Mouse (Mus musculus) liver, embryonic 15.5 days (tissue): ENCODE results near the gene Ugt1a7c. TPM values are rescaled to one million over a fixed set of nuclear protein-coding genes. Genes with fewer than 3 reads are reported as not detected.

ENCODE experiments used
- ATAC-seq: fragments of 200-750 bp; cut with Nextera tagmentation; 2 replicates; pipeline ENCODE4 v1.8.0; 2017; ENCODE audit warnings: moderate number of reproducible peaks, mild to moderate bottlenecking, moderate library complexity; ENCODE audit not compliant: insufficient read depth
- H3K27ac ChIP-seq: fragments of 300-500 bp; sonication (generic); replicated peaks from 2 replicates; pipeline ENCODE4 v1.5.1; 2015; ENCODE audit warnings: mild to moderate bottlenecking, inconsistent platforms
- H3K27me3 ChIP-seq: fragments of 300-500 bp; sonication (generic); 2 replicates; pipeline ENCODE4 v1.6.1; 2015; ENCODE audit warnings: mild to moderate bottlenecking, inconsistent platforms
- H3K36me3 ChIP-seq: fragments of 300-500 bp; sonication (generic); replicated peaks from 2 replicates; pipeline ENCODE4 v1.6.1; 2015; ENCODE audit warnings: moderate library complexity, mild to moderate bottlenecking, inconsistent platforms
- H3K4me1 ChIP-seq: fragments of 300-500 bp; sonication (generic); replicated peaks from 2 replicates; pipeline ENCODE4 v1.6.1; 2015; ENCODE audit warnings: inconsistent platforms
- H3K4me2 ChIP-seq: fragments of 300-500 bp; sonication (generic); 2 replicates; pipeline ENCODE4 v1.6.1; 2015; ENCODE audit warnings: moderate library complexity, mild to moderate bottlenecking, inconsistent platforms
- H3K4me3 ChIP-seq: fragments of 300-500 bp; sonication (generic); replicated peaks from 2 replicates; pipeline ENCODE4 v1.5.1; 2015; ENCODE audit warnings: mild to moderate bottlenecking, inconsistent platforms
- H3K9ac ChIP-seq: fragments of 300-500 bp; sonication (generic); 2 replicates; pipeline ENCODE4 v1.6.1; 2015; ENCODE audit warnings: moderate library complexity, mild to moderate bottlenecking, inconsistent platforms
- H3K9me3 ChIP-seq: fragments of 300-500 bp; sonication (generic); replicated peaks from 2 replicates; pipeline ENCODE4 v1.6.1; 2016; ENCODE audit warnings: inconsistent platforms
- WGBS: fragments of 180-500 bp; shearing (Covaris S2); methylation state at CpG from one replicate; pipeline ENCODE4 v1.1.7; 2015; ENCODE audit warnings: mixed read lengths; ENCODE audit not compliant: insufficient replicate concordance; 5-methylcytosine and 5-hydroxymethylcytosine counted together
- polyA plus RNA-seq: library from polyadenylated mRNA; unstranded; fragments of >200 nt; fragmentation: Nextera tagmentation; extraction: Ambion mirVana; gene quantifications from 2 replicates; pipeline ENCODE4 v1.2.1, GENCODE M21; 2015

Ugt1a7c gene
- polyA plus RNA-seq, 1 experiment from 2014 or later = 3.1 TPM

GRCm38 (mm10) chr1:88255466-88255857 lies 160.6 kb downstream of the Ugt1a7c start:
- 55% methylated on average over 2 of the region's 2 CpGs for WGBS
- Histone ChIP-seq H3K27ac (no peak overlapping the region), H3K4me3 (no peak overlapping the region), H3K9ac (no peak overlapping the region), H3K4me2 (no peak overlapping the region), H3K27me3 (no peaks in the 10 kb centered on the region), H3K9me3 (peaks cover 25% of the 10 kb centered on the region; the same call in 1 of the 2 replicates), H3K4me1 (peaks cover 15% of the 10 kb centered on the region), H3K36me3 (0 out of 2 replicates have a peak, but pooled peaks cover 5% of the 10 kb centered on the region)
- no peak for ATAC-seq

DNA sequence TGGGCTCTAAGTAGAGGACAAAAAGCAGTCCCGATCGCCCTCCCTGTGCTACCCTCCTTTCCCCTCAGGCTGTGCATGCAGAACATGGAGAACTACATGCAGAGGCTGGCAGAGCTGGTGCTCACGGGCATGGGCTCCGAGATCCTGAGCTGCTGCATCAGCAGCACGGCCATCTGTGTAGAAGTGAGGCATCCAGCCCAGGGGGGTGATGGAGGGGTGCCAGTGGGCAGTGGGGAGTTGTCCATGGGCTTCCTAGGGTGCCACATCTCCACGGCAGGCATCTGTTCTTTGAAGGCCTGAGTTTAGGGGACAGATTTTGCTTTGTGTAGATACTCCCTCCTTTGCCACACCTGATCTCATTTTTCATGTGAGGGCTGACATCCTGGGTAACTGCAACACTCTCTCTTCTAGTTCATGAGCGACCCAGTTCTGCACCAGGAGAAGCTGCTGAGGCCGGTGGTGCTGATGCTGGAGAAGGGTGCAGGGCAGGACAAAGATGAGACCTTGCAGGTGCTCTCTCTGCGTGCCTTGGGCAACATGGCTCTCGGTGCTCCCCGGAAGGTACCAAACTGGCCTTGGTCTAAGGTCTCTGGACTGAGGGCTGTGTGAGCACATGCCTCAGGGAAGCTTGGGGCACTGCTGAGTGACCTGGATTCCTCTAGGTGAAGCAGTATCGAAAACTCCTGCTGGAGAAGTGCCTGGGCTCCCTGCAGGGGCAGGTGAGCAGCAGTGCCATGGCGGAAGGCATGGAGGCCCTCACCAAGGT lies 161.3 kb downstream of the Ugt1a7c start:
- no peak overlapping the region for H3K9ac ChIP-seq
- peaks cover 12% of the 10 kb centered on the region for H3K36me3 ChIP-seq
- H3K4me3 ChIP-seq = no peak overlapping the region
- no peak overlapping the region for H3K27ac ChIP-seq
- no peak overlapping the region for H3K4me2 ChIP-seq
- peaks cover 19% of the 10 kb centered on the region; the same call in 1 of the 2 replicates for H3K9me3 ChIP-seq
- H3K4me1 ChIP-seq = peaks cover 22% of the 10 kb centered on the region
- WGBS = 62% methylated on average over 13 of the region's 13 CpGs
- ATAC-seq = no peak
- H3K27me3 ChIP-seq = no peaks in the 10 kb centered on the region

DNA sequence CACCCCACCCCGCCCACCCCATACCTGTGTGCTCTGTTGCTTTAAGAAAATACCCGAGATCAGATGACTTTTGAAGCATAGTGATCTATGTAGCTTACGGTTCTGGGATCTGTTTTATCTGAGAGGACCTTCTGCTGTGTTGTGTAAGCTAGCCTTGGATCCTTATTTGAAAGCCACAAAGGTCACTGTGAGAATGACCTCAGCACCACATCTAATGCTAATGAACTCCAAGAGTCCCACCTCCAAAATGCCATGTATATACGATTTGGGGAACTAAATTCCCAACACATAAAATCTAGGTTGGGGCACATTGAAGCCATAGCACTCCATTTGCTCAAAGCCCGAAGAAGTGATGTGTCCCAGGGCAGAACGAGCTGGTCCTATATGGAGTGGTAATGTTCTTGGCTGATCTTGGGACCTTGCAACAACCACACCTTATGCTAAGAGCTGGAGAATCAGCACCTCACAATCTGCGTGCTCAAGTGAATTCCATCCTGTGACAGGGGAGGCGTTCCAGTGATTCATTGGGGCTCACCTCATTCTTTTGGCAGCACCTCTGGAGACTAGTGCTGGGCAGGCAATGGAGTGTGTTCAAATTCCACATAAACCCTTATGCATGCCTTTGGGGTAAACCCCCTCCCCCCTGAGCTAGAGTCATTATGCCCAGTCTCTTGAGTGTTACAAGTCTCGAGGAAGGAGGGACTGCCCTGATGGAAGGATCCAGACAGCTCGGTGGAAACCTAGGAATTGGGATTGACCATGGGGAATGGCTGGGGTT lies 162.2 kb downstream of the Ugt1a7c start:
- 55% methylated on average over 10 of the region's 10 CpGs for WGBS
- ATAC-seq = no peak
- Histone ChIP-seq H3K36me3 (peaks cover 21% of the 10 kb centered on the region), H3K9ac (no peak overlapping the region), H3K4me3 (no peak overlapping the region), H3K4me1 (peaks cover 31% of the 10 kb centered on the region), H3K9me3 (peaks cover 18% of the 10 kb centered on the region; the same call in 1 of the 2 replicates), H3K27ac (no peak overlapping the region), H3K4me2 (no peak overlapping the region), H3K27me3 (no peaks in the 10 kb centered on the region)

DNA sequence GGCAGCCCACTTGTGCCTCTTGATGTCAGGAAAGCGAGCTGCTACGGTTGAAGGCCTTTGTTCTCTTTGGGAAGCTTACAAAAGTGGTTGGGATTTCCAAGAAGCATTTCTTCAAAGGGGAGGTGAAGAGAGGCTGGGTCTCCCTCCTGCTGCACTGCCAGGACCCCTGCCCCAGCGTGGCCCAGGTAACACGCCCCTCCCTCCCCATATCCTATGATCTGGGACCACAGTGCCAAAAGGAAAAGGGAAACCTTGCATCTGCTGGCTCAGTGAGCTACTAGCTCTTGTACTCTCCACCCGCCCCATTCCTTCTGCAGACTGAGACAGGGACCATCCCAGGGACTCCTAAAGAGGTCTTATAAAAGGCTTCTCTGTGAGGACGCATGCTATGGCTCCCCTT lies 162.8 kb downstream of the Ugt1a7c start:
- Histone ChIP-seq H3K4me2 (no peak overlapping the region), H3K4me3 (no peak overlapping the region), H3K9ac (no peak overlapping the region), H3K9me3 (peaks cover 12% of the 10 kb centered on the region; the same call in 1 of the 2 replicates), H3K27ac (no peak overlapping the region), H3K27me3 (no peaks in the 10 kb centered on the region), H3K36me3 (peaks cover 27% of the 10 kb centered on the region), H3K4me1 (peaks cover 38% of the 10 kb centered on the region)
- WGBS = 63% methylated on average over 6 of the region's 6 CpGs
- no peak for ATAC-seq

GRCm38 (mm10) chr1:88258361-88258760 lies 163.5 kb downstream of the Ugt1a7c start:
- Histone ChIP-seq H3K27me3 (no peaks in the 10 kb centered on the region), H3K36me3 (peaks cover 33% of the 10 kb centered on the region), H3K4me2 (no peak overlapping the region), H3K9ac (no peak overlapping the region), H3K4me3 (no peak overlapping the region), H3K4me1 (peaks cover 43% of the 10 kb centered on the region), H3K9me3 (0 out of 2 replicates have a peak, but pooled peaks cover 11% of the 10 kb centered on the region), H3K27ac (no peak overlapping the region)
- ATAC-seq = no peak
- WGBS = 59% methylated on average over 6 of the region's 6 CpGs

DNA sequence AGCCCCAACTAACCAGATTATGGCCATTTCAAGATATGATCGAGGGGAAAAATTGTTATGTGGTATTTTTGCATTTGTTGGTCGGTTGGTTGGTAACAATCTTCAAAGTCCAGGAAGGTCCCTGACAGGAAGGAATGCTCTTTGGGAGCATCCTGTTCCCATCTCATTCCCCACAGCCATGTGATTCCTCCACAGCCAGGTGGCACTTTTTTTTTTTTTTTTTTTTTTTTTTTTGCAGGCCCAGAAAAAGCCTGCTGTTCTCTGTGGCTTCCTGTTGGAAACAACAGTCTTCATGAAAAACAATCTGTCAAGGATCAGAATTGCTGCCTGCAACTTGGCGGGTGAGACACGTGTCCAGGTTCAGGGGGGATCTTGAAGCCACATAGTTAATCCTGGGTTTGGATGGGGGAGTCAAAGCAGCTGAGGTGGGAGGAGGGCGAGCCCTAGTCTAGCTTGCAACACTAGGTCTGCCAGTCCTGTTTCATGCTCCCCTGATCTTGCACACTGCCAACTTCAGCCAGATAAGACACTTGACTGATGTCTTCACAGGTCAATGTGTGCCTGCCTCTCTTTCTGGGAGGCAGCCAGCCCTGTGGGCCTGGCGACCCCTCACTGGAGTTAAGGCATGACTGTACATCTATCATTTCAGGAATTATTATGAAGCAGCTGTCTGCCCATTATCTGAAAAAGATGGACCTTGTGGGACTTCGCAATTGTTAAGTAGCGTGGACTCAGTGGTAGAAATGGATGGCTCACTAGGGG lies 164.2 kb downstream of the Ugt1a7c start:
- Histone ChIP-seq H3K36me3 (peaks cover 40% of the 10 kb centered on the region), H3K27me3 (no peaks in the 10 kb centered on the region), H3K4me1 (peaks cover 44% of the 10 kb centered on the region), H3K4me3 (no peak overlapping the region), H3K27ac (0 out of 2 replicates have a peak overlapping the region, but pooled peaks have one; percentile 12), H3K4me2 (no peak overlapping the region), H3K9me3 (0 out of 2 replicates have a peak, but pooled peaks cover 11% of the 10 kb centered on the region), H3K9ac (no peak overlapping the region)
- WGBS = 52% methylated on average over 8 of the region's 8 CpGs
- ATAC-seq = 0 out of 2 replicates have a peak, but pooled peaks have one; percentile 2

- Histone ChIP-seq H3K27ac (peak overlapping the region; percentile 12; the same call in 1 of the 2 replicates), H3K27me3 (no peaks in the 10 kb centered on the region), H3K4me1 (peaks cover 44% of the 10 kb centered on the region), H3K36me3 (peaks cover 46% of the 10 kb centered on the region), H3K9me3 (0 out of 2 replicates have a peak, but pooled peaks cover 7% of the 10 kb centered on the region), H3K4me3 (no peak overlapping the region), H3K4me2 (no peak overlapping the region), H3K9ac (no peak overlapping the region)
- 65% methylated on average over 4 of the region's 4 CpGs for WGBS
- peak; percentile 4; the same call in 1 of the 2 replicates for ATAC-seq
Measured at GRCm38 (mm10) chr1:88259643-88260024, 164.8 kb downstream of the Ugt1a7c start.

GRCm38 (mm10) chr1:88260114-88260513 lies 165.3 kb downstream of the Ugt1a7c start:
- peak; percentile 62 for ATAC-seq
- Histone ChIP-seq H3K9me3 (0 out of 2 replicates have a peak, but pooled peaks cover 3% of the 10 kb centered on the region), H3K27ac (peak overlapping the region; percentile 12; the same call in 1 of the 2 replicates), H3K4me3 (no peak overlapping the region), H3K36me3 (peaks cover 51% of the 10 kb centered on the region), H3K9ac (no peak overlapping the region), H3K4me1 (peaks cover 44% of the 10 kb centered on the region), H3K4me2 (no peak overlapping the region), H3K27me3 (no peaks in the 10 kb centered on the region)
- WGBS = 57% methylated on average over 6 of the region's 6 CpGs

DNA sequence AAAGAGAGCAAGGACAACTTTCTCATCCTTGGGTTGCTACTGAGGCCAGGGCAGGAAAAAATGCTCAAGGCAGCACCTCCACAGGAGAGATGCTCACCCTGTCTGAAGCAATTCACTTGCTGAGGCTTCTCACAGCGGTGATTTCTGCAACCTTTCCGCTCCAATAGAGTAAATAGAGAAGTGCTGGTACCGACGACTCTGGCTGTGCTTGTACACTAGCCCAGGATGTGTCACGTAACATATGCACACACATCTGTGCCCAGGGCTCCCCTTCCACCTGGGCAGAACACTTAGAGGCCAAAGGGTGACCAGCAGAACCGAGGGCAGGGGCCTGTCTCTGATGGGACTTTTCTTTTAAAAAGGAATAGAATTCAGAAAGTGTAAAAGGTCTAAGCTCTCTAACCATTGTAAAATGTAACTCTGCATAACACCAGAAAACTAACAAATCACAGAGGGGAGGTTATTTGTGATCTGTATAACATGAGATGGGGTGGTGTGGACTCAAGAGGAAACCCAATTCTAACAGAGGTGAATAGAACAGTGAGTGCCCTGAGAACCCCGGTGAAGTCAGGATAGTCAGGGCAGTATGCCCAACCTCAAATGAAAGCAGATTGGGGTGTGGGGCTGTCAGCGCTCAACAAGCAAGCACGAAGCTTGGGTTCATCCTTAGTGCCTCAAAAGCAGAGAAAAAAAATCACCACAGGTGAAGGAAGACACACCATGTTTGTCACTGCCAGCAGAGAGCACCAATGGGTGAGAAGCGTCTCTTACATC lies 165.9 kb downstream of the Ugt1a7c start:
- H3K27ac ChIP-seq = peak overlapping the region; percentile 12
- H3K4me1 ChIP-seq = peaks cover 44% of the 10 kb centered on the region
- H3K4me3 ChIP-seq = no peak overlapping the region
- WGBS = 69% methylated on average over 10 of the region's 10 CpGs
- peaks cover 58% of the 10 kb centered on the region for H3K36me3 ChIP-seq
- no peak overlapping the region for H3K9ac ChIP-seq
- no peak overlapping the region for H3K4me2 ChIP-seq
- ATAC-seq = peak; percentile 8; the same call in 1 of the 2 replicates
- no peaks in the 10 kb centered on the region for H3K9me3 ChIP-seq
- H3K27me3 ChIP-seq = no peaks in the 10 kb centered on the region

DNA sequence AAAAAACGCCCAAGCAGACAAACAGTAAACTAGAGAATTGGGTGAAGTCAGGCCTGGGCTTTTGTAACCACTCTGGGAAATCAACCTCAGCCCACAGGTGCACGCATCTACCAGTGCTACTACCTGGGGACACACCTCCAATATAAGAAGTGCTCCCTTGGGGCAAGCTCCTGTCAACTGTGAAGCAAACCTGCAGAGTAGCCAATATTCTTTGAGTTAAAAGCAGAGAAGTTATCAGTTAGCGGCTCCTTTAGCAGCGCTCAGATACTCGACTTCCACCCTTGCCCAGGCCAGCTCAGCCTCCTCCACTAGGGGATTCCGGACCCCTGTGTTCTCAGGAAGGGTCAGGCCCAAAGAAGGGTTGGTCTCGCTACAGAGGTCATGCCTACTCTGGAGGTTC lies 166.8 kb downstream of the Ugt1a7c start:
- no peak overlapping the region for H3K4me2 ChIP-seq
- H3K9ac ChIP-seq = no peak overlapping the region
- H3K9me3 ChIP-seq = no peaks in the 10 kb centered on the region
- H3K27ac ChIP-seq = no peak overlapping the region
- peaks cover 44% of the 10 kb centered on the region for H3K4me1 ChIP-seq
- WGBS = 71% methylated on average over 7 of the region's 7 CpGs
- H3K4me3 ChIP-seq = no peak overlapping the region
- H3K36me3 ChIP-seq = peaks cover 67% of the 10 kb centered on the region
- H3K27me3 ChIP-seq = no peaks in the 10 kb centered on the region
- ATAC-seq = no peak
